Mouse (Mus musculus) limb, embryonic 14.5 days (tissue): ENCODE measurements around the gene Tomm7. TPM values are rescaled to one million over a fixed set of nuclear protein-coding genes. Genes with fewer than 3 reads are reported as not detected.
"Not testable (repeated sequence)": the region's sequence is repeated elsewhere in the genome, so short reads cannot be mapped to it uniquely, and the experiment has no call there.

Experiments used
- ATAC-seq: fragments of 200-750 bp; cut with Nextera tagmentation; 2 replicates; pipeline ENCODE4 v1.8.0; 2017; ENCODE audit warnings: low read depth, moderate number of reproducible peaks, moderate TSS enrichment; ENCODE audit not compliant: low FRiP score
- DNase-seq: peaks from one replicate; pipeline ENCODE4 v3.0.0-alpha.2; 2015; ENCODE audit warnings: low spot score
- H3K27ac ChIP-seq: fragments of 300-500 bp; sonication (generic); replicated peaks from 2 replicates; pipeline ENCODE4 v1.5.1; 2014; ENCODE audit warnings: low read depth, mild to moderate bottlenecking, low read length, moderate library complexity, mixed read lengths
- H3K27me3 ChIP-seq: fragments of 300-500 bp; sonication (generic); 2 replicates; pipeline ENCODE4 v1.6.1; 2014; ENCODE audit warnings: low read length, mixed read lengths; ENCODE audit not compliant: control insufficient read depth, insufficient read depth
- H3K36me3 ChIP-seq: fragments of 300-500 bp; sonication (generic); 2 replicates; pipeline ENCODE4 v1.6.1; 2014; ENCODE audit warnings: mild to moderate bottlenecking, low read length, moderate library complexity, mixed read lengths; ENCODE audit not compliant: control insufficient read depth, insufficient read depth
- H3K4me1 ChIP-seq: fragments of 300-500 bp; sonication (generic); 2 replicates; pipeline ENCODE4 v1.6.1; 2014; ENCODE audit warnings: antibody characterized with exemption, low read length, mixed read lengths; ENCODE audit not compliant: control insufficient read depth, insufficient read depth
- H3K4me2 ChIP-seq: fragments of 300-500 bp; sonication (generic); replicated peaks from 2 replicates; pipeline ENCODE4 v1.6.1; 2014; ENCODE audit warnings: low read depth, mild to moderate bottlenecking, low read length, moderate library complexity; ENCODE audit not compliant: severe bottlenecking
- H3K4me3 ChIP-seq: fragments of 300-500 bp; sonication (generic); replicated peaks from 2 replicates; pipeline ENCODE4 v1.5.1; 2014; ENCODE audit warnings: low read length
- H3K9ac ChIP-seq: fragments of 300-500 bp; sonication (generic); 2 replicates; pipeline ENCODE4 v1.6.1; 2014; ENCODE audit warnings: mild to moderate bottlenecking, low read depth, low read length, moderate library complexity; ENCODE audit not compliant: severe bottlenecking
- H3K9me3 ChIP-seq: fragments of 300-500 bp; sonication (generic); 2 replicates; pipeline ENCODE4 v1.6.1; 2016; ENCODE audit warnings: low read length; ENCODE audit not compliant: control insufficient read depth
- POLR2A ChIP-seq: fragments of 200-500 bp; IDR thresholded peaks from 2 replicates; pipeline ENCODE4 v1.8.0; 2012; ENCODE audit warnings: inconsistent platforms, mild to moderate bottlenecking, moderate library complexity, borderline replicate concordance; ENCODE audit not compliant: insufficient read depth, insufficient read length; ENCODE audit errors: extremely low read depth
- WGBS: fragments of 180-500 bp; shearing (Covaris S2); extraction: QIAGEN DNeasy Blood & Tissue Kit; methylation state at CpG from one replicate; pipeline ENCODE4 v1.1.7; 2014; 5-methylcytosine and 5-hydroxymethylcytosine counted together
- polyA plus RNA-seq, 2 experiments: library from polyadenylated mRNA; depleted of rRNA in 1 of 2; stranded (reverse) in 1 of 2; unstranded in 1 of 2; fragments of >200 nt; fragmentation: Nextera tagmentation in 1 of 2; extraction: Ambion mirVana in 1 of 2; gene quantifications; 2 replicates each; pipeline versions ENCODE4 v1.2.1 to v1.2.3; 2012 to 2014

Tomm7 gene
- polyA plus RNA-seq, 2 experiments, result 86.3 to 113 TPM

DNA sequence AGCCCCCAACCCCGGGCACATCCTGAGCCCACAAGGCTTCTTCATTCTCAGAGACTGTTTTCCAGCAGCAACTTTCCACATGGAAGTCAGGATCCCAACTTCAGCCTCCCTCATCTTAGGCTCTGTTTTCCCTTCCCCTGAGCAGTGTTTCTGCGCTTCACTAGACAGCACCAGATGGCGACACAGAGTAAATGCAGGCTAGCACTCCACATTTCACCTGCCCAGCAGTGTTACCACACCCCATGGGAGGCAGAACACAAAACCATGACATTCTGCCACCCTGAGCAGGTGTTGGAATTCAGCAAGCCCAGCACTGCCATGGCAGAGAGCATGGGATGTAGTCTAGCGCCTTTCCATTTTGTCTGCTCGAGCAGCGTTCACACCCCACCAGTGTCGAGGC is 14.7 kb upstream of the Tomm7 start:
- ATAC-seq (no peak), DNase-seq (no peak)
- H3K27ac ChIP-seq, result no peak overlapping the region
- H3K4me3 ChIP-seq, result no peak overlapping the region
- H3K9me3 ChIP-seq, result no peaks in the 10 kb centered on the region
- no peak overlapping the region for H3K9ac ChIP-seq
- TF ChIP-seq POLR2A, result no peak
- H3K4me2 ChIP-seq, result no peak overlapping the region
- peaks cover 9% of the 10 kb centered on the region for H3K4me1 ChIP-seq
- H3K27me3 ChIP-seq, result no peaks in the 10 kb centered on the region
- WGBS, result 85% methylated on average over 7 of the region's 7 CpGs
- H3K36me3 ChIP-seq, result peaks cover 52% of the 10 kb centered on the region

DNA sequence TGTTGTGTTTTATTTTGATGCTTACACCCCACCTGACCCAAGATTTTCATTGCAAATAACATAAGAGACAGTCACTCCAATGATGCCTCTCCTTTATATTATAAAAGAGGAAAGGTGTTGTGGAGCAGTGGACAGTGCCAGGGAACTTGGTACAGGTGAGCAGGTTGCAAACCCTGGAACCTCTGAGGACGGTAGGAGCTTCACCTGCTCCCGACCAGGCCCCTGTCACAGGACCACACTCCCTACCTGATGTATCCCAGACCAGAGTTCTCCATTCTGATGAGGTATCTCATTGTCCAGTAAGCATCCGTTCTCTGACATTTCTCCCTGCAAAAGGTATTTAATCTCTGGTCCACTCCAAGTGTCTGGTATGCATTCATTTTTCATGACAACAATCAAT is 14.0 kb upstream of the Tomm7 start:
- Histone ChIP-seq H3K4me2 (no peak overlapping the region), H3K9ac (no peak overlapping the region), H3K4me3 (no peak overlapping the region), H3K4me1 (peaks cover 6% of the 10 kb centered on the region), H3K9me3 (no peaks in the 10 kb centered on the region), H3K27ac (no peak overlapping the region), H3K36me3 (peaks cover 59% of the 10 kb centered on the region), H3K27me3 (no peaks in the 10 kb centered on the region)
- ATAC-seq (no peak), DNase-seq (no peak)
- TF ChIP-seq POLR2A, result no peak
- 88% methylated on average over 3 of the region's 3 CpGs for WGBS

- peaks cover 3% of the 10 kb centered on the region for H3K4me1 ChIP-seq
- H3K9ac ChIP-seq, result no peak overlapping the region
- peaks cover 66% of the 10 kb centered on the region for H3K36me3 ChIP-seq
- no peak for TF ChIP-seq POLR2A
- H3K27ac ChIP-seq, result no peak overlapping the region
- H3K4me3 ChIP-seq, result no peak overlapping the region
- no peaks in the 10 kb centered on the region for H3K9me3 ChIP-seq
- no peaks in the 10 kb centered on the region for H3K27me3 ChIP-seq
- H3K4me2 ChIP-seq, result no peak overlapping the region
- no peak for DNase-seq
- ATAC-seq, result no peak
Measured at GRCm38 (mm10) chr5:23857189-23857588, 13.2 kb upstream of the Tomm7 start.

- peaks cover 5% of the 10 kb centered on the region for H3K4me1 ChIP-seq
- DNase-seq (no peak), ATAC-seq (no peak)
- no peak overlapping the region for H3K9ac ChIP-seq
- H3K4me3 ChIP-seq, result no peak overlapping the region
- TF ChIP-seq POLR2A, result no peak
- H3K27me3 ChIP-seq, result no peaks in the 10 kb centered on the region
- no peak overlapping the region for H3K4me2 ChIP-seq
- 97% methylated on average over 1 of the region's 1 CpGs for WGBS
- peaks cover 66% of the 10 kb centered on the region for H3K36me3 ChIP-seq
- no peaks in the 10 kb centered on the region for H3K9me3 ChIP-seq
- no peak overlapping the region for H3K27ac ChIP-seq
Measured at GRCm38 (mm10) chr5:23856164-23856563, 12.2 kb upstream of the Tomm7 start.

DNA sequence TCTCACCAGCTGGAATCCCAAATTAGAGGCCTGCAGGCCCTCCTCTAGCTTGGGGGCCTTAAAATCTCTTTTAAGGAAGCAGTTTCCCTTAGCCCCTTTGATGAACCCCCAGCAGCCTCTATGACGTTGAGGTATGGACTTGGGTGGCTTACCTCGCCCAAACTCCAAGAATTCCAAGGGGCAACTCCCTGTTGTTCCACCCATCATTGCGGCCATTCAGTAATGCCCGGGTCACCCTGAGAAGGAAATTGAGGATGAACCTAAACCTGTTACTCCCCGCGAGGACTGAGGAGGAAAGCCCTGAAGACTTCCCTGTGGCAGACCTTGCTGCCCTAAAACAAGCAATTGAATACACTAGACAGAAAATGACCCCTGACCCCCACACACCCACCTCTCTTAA is 11.5 kb upstream of the Tomm7 start:
- Histone ChIP-seq H3K4me2 (no peak overlapping the region), H3K9ac (no peak overlapping the region), H3K4me3 (no peak overlapping the region), H3K9me3 (no peaks in the 10 kb centered on the region), H3K4me1 (peaks cover 5% of the 10 kb centered on the region), H3K27me3 (no peaks in the 10 kb centered on the region), H3K36me3 (peaks cover 65% of the 10 kb centered on the region), H3K27ac (no peak overlapping the region)
- WGBS, result 95% methylated on average over 6 of the region's 6 CpGs
- TF ChIP-seq POLR2A, result no peak
- no peak for ATAC-seq
- no peak for DNase-seq

- DNase-seq, H3K4me1 ChIP-seq, H3K27me3 ChIP-seq, H3K27ac ChIP-seq, H3K4me3 ChIP-seq, H3K9me3 ChIP-seq, H3K4me2 ChIP-seq, H3K9ac ChIP-seq, ATAC-seq: not testable (repeated sequence)
- peaks cover 55% of the 10 kb centered on the region for H3K36me3 ChIP-seq
- 87% methylated on average over 1 of the region's 1 CpGs for WGBS
Measured at GRCm38 (mm10) chr5:23852916-23853315, 9.0 kb upstream of the Tomm7 start.

- 0 out of 2 replicates have a peak overlapping the region, but pooled peaks have one; percentile 56 for H3K27ac ChIP-seq
- H3K27me3 ChIP-seq, H3K9me3 ChIP-seq, ATAC-seq, H3K4me1 ChIP-seq, DNase-seq: not testable (repeated sequence)
- H3K36me3 ChIP-seq, result peaks cover 39% of the 10 kb centered on the region
- H3K4me3 ChIP-seq, result peak overlapping the region; percentile 76
- H3K4me2 ChIP-seq, result peak overlapping the region; percentile 69
- H3K9ac ChIP-seq, result peak overlapping the region; percentile 71
- 7% methylated on average over 4 of the region's 4 CpGs for WGBS
Measured at GRCm38 (mm10) chr5:23851160-23851555, 7.2 kb upstream of the Tomm7 start.
